Mouse (Mus musculus): Measurements from ENCODE around the gene Tyrp1. TPM values are rescaled to one million over a fixed set of nuclear protein-coding genes. Genes with fewer than 3 reads are reported as not detected.

The Tyrp1 gene
- total and polyA plus RNA-seq, 3 experiments: not detected

DNA sequence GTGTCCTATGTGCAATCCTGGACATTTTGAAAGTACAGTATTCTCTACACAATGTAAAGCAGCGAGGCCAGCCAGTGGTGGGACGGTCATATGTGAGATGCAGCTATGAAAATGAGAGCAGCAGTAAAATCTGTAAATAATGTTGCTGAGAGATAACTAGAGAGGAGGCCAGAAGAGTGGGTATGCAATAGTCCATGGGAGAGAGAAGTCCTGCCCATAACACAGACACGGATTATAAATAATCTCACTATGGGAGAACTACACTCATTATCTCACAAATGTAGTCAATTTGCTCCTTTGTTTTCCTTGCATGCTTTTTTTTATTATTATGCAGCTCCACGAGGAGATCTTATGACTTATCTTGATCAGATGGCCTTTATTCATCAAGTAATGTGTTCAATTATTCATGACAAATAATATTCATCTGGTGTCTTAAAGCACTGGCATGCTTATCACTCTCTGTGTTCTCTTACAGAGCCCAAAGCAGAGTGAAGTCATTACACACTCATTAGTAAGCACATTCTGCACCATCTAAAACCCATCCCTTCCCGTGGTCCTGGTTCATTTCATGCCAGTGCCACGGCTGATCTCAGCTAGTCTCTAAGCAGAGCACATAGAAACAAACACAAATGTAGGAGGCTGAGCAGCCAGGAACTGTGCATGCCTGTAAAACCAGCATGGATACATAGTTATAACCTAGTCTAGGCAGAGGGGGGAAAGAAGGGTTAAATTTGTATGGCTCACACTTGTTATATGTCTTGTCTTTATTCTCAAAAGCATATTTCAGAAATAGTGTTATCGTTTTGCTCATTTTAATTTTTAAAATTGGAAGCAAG, 18.9 kb downstream of the Tyrp1 start:
- Histone ChIP-seq H3K27me3 (ENCODE audit: control insufficient read depth in 1 of 2, insufficient read depth in 2 of 2, low read length in 2 of 2) (no peaks in the 10 kb centered on the region), H3K9me3 (replicated peaks; ENCODE audit: insufficient read depth, low read length) (no peaks in the 10 kb centered on the region), H3K4me1 (ENCODE audit: control insufficient read depth in 1 of 2, insufficient read depth in 2 of 2, low read length in 2 of 2) (no peaks in the 10 kb centered on the region), H3K36me3 (ENCODE audit: control insufficient read depth in 1 of 2, insufficient read depth in 2 of 2, low read length in 2 of 2) (no peaks in the 10 kb centered on the region), H3K79me2 (ENCODE audit: control insufficient read depth, insufficient read depth, low read length, poor library complexity) (no peaks in the 10 kb centered on the region), H3K4me3 (ENCODE audit: control insufficient read depth in 1 of 2, insufficient read depth in 1 of 2, low read depth in 2 of 2, low read length in 2 of 2) (no peak overlapping the region), H3K27ac (ENCODE audit: control insufficient read depth, low read depth, low read length) (no peak overlapping the region), H3K9ac (ENCODE audit: control insufficient read depth, low read depth, low read length, poor library complexity, severe bottlenecking) (no peak overlapping the region)
- no peak for DNase-seq (ENCODE audit: low read depth, low spot score)
- TF ChIP-seq MAZ (IDR thresholded peaks at IDR 0.05; ENCODE audit: low read depth, low read length) (no peak), NRF1 (IDR thresholded peaks at IDR 0.05; ENCODE audit: insufficient read depth, low read depth, low read length, poor library complexity, severe bottlenecking) (no peak)

DNA sequence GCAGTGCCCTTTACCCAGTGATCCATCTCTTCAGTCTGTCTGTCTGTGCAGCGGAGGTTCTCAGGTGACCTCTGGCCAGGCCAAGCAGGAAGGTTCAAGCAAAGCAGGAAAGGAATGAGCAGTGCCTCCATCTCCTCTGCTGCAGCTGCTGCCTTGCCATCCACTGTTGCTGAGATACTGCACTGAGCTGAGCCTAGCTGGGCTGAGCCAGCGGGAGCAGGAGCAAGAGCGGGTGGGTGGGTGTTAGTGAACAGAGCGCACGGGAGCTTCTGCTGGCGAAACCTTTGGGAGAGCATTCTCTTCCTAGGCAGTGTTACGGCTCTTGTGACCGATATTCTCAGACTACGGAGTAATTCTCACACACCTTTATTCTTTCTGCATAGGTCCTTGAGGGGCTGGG, 21.6 kb downstream of the Tyrp1 start:
- TF ChIP-seq EP300 (IDR thresholded peaks at IDR 0.05; ENCODE audit: low read depth in 1 of 2, low read length in 2 of 2): no peak
- no peak for TF ChIP-seq MAZ (IDR thresholded peaks at IDR 0.05; ENCODE audit: low read depth, low read length)
- TF ChIP-seq ZMIZ1 (IDR thresholded peaks at IDR 0.05; ENCODE audit: low read depth, low read length): no peak
- no peak for TF ChIP-seq MYC (IDR thresholded peaks at IDR 0.05; ENCODE audit: low read depth, low read length)
- no peak for TF ChIP-seq MEF2A (IDR thresholded peaks at IDR 0.05; ENCODE audit: extremely low read depth, insufficient replicate concordance, low read depth, low read length, poor library complexity, severe bottlenecking)
- no peak for TF ChIP-seq MAFK (IDR thresholded peaks at IDR 0.05; ENCODE audit: borderline replicate concordance, low read depth, low read length)
- no peak for TF ChIP-seq MYB (IDR thresholded peaks at IDR 0.05; ENCODE audit: low read depth, low read length)
- TF ChIP-seq E2F4 (IDR thresholded peaks at IDR 0.05; ENCODE audit: borderline replicate concordance, low read depth, low read length): no peak
- no peak for TF ChIP-seq RAD21 (IDR thresholded peaks at IDR 0.05; ENCODE audit: low read depth, low read length)
- Histone ChIP-seq H3K4me3 (ENCODE audit: control insufficient read depth in 1 of 2, insufficient read depth in 1 of 2, low read depth in 2 of 2, low read length in 2 of 2) (no peak overlapping the region), H3K4me1 (ENCODE audit: control insufficient read depth in 1 of 2, insufficient read depth in 2 of 2, low read length in 2 of 2) (no peaks in the 10 kb centered on the region), H3K27ac (ENCODE audit: control insufficient read depth, low read depth, low read length) (no peak overlapping the region), H3K9ac (ENCODE audit: control insufficient read depth, low read depth, low read length, poor library complexity, severe bottlenecking) (no peak overlapping the region), H3K79me2 (ENCODE audit: control insufficient read depth, insufficient read depth, low read length, poor library complexity) (no peaks in the 10 kb centered on the region), H3K9me3 (replicated peaks; ENCODE audit: insufficient read depth, low read length) (no peaks in the 10 kb centered on the region), H3K36me3 (ENCODE audit: control insufficient read depth in 1 of 2, insufficient read depth in 2 of 2, low read length in 2 of 2) (no peaks in the 10 kb centered on the region), H3K27me3 (ENCODE audit: control insufficient read depth in 1 of 2, insufficient read depth in 2 of 2, low read length in 2 of 2) (no peaks in the 10 kb centered on the region)
- DNase-seq (ENCODE audit: low read depth, low spot score): no peak

DNA sequence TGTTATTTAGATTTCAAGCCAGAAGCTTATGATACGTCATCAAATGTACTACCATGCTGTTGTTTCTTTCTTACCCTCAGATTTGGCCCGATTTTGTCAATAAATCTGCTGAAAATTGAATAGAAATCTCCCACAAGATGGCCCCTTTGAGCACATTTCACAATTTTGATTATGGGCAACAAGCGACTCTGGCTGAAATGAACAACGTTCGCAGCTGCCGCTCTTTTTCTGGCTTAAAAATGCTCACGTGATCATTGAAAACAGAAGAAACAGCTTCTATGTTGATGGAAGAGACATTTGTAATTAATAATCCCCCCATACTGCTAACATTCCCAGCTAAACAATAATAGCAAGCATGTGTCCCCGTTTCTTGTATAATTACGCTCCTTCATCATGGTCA, 29.0 kb downstream of the Tyrp1 start:
- DNase-seq (ENCODE audit: low read depth, low spot score): no peak
- H3K36me3 ChIP-seq (ENCODE audit: control insufficient read depth in 1 of 2, insufficient read depth in 2 of 2, low read length in 2 of 2): no peaks in the 10 kb centered on the region
- H3K27me3 ChIP-seq (ENCODE audit: control insufficient read depth in 1 of 2, insufficient read depth in 2 of 2, low read length in 2 of 2): no peaks in the 10 kb centered on the region
- no peaks in the 10 kb centered on the region for H3K79me2 ChIP-seq (ENCODE audit: control insufficient read depth, insufficient read depth, low read length, poor library complexity)
- no peak overlapping the region for H3K27ac ChIP-seq (ENCODE audit: control insufficient read depth, low read depth, low read length)
- TF ChIP-seq MYC (IDR thresholded peaks at IDR 0.05; ENCODE audit: low read depth, low read length): no peak
- no peak for TF ChIP-seq SIN3A (IDR thresholded peaks at IDR 0.05; ENCODE audit: low read length)
- TF ChIP-seq USF1 (IDR thresholded peaks at IDR 0.05; ENCODE audit: low read depth, low read length): no peak
- TF ChIP-seq MAFK (IDR thresholded peaks at IDR 0.05; ENCODE audit: borderline replicate concordance, low read depth, low read length): no peak
- no peak for TF ChIP-seq ZC3H11A (IDR thresholded peaks at IDR 0.05; ENCODE audit: low read depth, low read length)
- TF ChIP-seq MXI1 (IDR thresholded peaks at IDR 0.05; ENCODE audit: low read depth, low read length): no peak
- no peak for TF ChIP-seq POLR2AphosphoS2 (IDR thresholded peaks at IDR 0.05; ENCODE audit: low read length)
- TF ChIP-seq SMC3 (IDR thresholded peaks at IDR 0.05; ENCODE audit: low read depth, low read length): no peak
- no peak overlapping the region for H3K4me3 ChIP-seq (ENCODE audit: control insufficient read depth in 1 of 2, insufficient read depth in 1 of 2, low read depth in 2 of 2, low read length in 2 of 2)
- H3K4me1 ChIP-seq (ENCODE audit: control insufficient read depth in 1 of 2, insufficient read depth in 2 of 2, low read length in 2 of 2): no peaks in the 10 kb centered on the region
- no peak overlapping the region for H3K9ac ChIP-seq (ENCODE audit: control insufficient read depth, low read depth, low read length, poor library complexity, severe bottlenecking)
- H3K9me3 ChIP-seq (replicated peaks; ENCODE audit: insufficient read depth, low read length): no peaks in the 10 kb centered on the region

Data from MEL (cell line).